Mouse (Mus musculus): Measurements from ENCODE around the gene Hsd11b2. TPM values are rescaled to one million over a fixed set of nuclear protein-coding genes. Genes with fewer than 3 reads are reported as not detected.

The Hsd11b2 gene
- polyA plus RNA-seq, 1 experiment from 2014 or later = 4.1 TPM

DNA sequence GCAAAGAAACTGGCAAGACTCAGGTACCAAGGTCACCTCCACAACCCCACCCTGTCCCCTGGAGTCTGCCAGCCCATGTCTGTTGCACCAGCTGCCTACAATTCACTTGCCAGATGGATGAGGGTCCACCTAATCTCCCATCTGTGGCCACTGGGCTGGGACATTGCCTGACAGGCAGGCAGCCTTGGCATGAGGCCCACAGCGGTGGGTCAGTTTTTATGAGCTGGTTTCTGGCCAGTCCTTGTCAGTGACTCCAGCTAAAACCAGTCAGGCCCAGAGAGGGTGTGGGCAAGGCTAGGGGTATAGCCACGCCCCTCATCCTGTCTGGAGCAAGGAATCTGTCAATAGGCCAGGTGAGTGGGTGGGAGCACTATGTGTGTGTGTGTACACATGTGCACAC lies 8.6 kb downstream of the Hsd11b2 start:
- Histone ChIP-seq H3K36me3 (ENCODE audit: control insufficient read depth, insufficient read depth) (peaks cover 61% of the 10 kb centered on the region), H3K9ac (ENCODE audit: low read depth, low read length) (no peak overlapping the region), H3K27me3 (replicated peaks; ENCODE audit: control insufficient read depth, insufficient read depth, low read length) (no peaks in the 10 kb centered on the region), H3K4me3 (ENCODE audit: low read depth, low read length) (no peak overlapping the region), H3K9me3 (ENCODE audit: control insufficient read depth) (no peaks in the 10 kb centered on the region), H3K27ac (ENCODE audit: low read depth, low read length) (no peak overlapping the region), H3K4me2 (replicated peaks; ENCODE audit: low read depth) (no peak overlapping the region), H3K4me1 (replicated peaks; ENCODE audit: control insufficient read depth, insufficient read depth, low read length) (no peaks in the 10 kb centered on the region)
- WGBS = 71% methylated on average over 2 of the region's 2 CpGs
- no peak for ATAC-seq
- no peak for TF ChIP-seq CTCF (IDR thresholded peaks at IDR 0.05; ENCODE audit: low read depth)

DNA sequence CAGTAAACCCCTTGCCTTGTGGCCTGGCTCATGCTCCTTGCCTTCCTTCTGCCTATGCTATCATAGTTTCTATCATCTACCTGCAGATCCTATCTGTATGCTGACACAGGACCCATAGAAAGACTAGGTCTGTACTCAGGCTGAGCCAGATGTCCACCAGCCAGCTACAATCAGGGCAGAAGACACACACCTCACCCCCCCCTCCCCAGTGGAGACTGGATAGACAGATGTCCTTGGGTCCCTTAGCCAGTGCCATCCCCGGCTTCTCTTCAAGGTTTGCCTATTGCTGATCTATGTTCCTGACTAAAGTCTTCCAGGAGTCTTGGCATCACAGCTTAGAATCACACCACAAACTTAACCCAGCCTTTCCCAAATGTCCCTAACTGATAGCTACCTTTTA lies 9.7 kb downstream of the Hsd11b2 start:
- H3K9me3 ChIP-seq (ENCODE audit: control insufficient read depth) = no peaks in the 10 kb centered on the region
- no peak overlapping the region for H3K4me2 ChIP-seq (replicated peaks; ENCODE audit: low read depth)
- no peaks in the 10 kb centered on the region for H3K4me1 ChIP-seq (replicated peaks; ENCODE audit: control insufficient read depth, insufficient read depth, low read length)
- 95% methylated on average over 1 of the region's 1 CpGs for WGBS
- peaks cover 52% of the 10 kb centered on the region; the same call in 1 of the 2 replicates for H3K36me3 ChIP-seq (ENCODE audit: control insufficient read depth, insufficient read depth)
- ATAC-seq = no peak
- H3K4me3 ChIP-seq (ENCODE audit: low read depth, low read length) = no peak overlapping the region
- no peak overlapping the region; the same call in 1 of the 2 replicates for H3K9ac ChIP-seq (ENCODE audit: low read depth, low read length)
- TF ChIP-seq CTCF (IDR thresholded peaks at IDR 0.05; ENCODE audit: low read depth) = no peak
- no peaks in the 10 kb centered on the region for H3K27me3 ChIP-seq (replicated peaks; ENCODE audit: control insufficient read depth, insufficient read depth, low read length)
- no peak overlapping the region for H3K27ac ChIP-seq (ENCODE audit: low read depth, low read length)

DNA sequence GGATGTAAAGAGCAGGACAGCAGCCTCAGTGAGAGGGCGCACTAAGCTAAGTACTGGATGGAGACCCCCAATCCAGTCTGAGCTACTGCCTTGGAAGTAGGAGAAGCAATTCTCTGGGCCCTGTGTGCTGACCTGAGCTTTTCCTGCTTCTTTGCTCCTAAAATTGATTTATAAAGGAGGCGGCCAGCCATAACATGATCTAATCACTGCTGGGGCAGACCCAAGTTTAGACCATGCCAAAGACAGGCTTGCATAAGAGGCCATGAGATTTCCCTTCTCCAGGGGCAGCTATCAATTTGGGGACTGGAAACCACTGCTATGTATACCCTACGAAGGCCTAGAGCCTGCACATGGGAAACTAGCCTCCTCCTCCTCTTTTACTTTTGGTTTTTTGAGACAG lies 10.7 kb downstream of the Hsd11b2 start:
- H3K4me1 ChIP-seq (replicated peaks; ENCODE audit: control insufficient read depth, insufficient read depth, low read length) = 0 out of 2 replicates have a peak, but pooled peaks cover 3% of the 10 kb centered on the region
- no peak for ATAC-seq
- peaks cover 41% of the 10 kb centered on the region; the same call in 1 of the 2 replicates for H3K36me3 ChIP-seq (ENCODE audit: control insufficient read depth, insufficient read depth)
- no peak overlapping the region for H3K4me2 ChIP-seq (replicated peaks; ENCODE audit: low read depth)
- no peaks in the 10 kb centered on the region for H3K9me3 ChIP-seq (ENCODE audit: control insufficient read depth)
- no peak for TF ChIP-seq CTCF (IDR thresholded peaks at IDR 0.05; ENCODE audit: low read depth)
- no peak overlapping the region for H3K4me3 ChIP-seq (ENCODE audit: low read depth, low read length)
- 88% methylated on average over 3 of the region's 3 CpGs for WGBS
- no peaks in the 10 kb centered on the region for H3K27me3 ChIP-seq (replicated peaks; ENCODE audit: control insufficient read depth, insufficient read depth, low read length)
- H3K27ac ChIP-seq (ENCODE audit: low read depth, low read length) = no peak overlapping the region
- H3K9ac ChIP-seq (ENCODE audit: low read depth, low read length) = no peak overlapping the region

DNA sequence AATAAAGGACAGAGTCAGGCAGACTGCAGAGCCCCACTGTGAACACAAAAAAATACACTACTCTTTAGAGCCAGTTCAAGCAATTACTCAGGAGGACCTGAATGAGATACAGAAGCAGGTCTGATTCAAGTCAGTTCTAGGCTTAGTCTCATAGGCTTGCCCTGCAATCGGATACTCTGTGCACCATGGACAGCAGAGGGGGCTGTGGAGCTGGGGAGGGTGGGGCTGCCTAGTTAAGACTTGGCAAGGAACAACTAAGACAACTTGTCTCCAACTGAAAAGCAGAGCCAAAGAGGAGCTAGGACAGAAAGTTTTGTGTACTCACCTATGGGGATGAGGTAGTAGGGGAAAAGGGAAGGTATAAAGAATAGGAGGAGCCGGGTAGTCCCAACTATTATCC lies 13.2 kb downstream of the Hsd11b2 start:
- 70% methylated on average over 2 of the region's 2 CpGs for WGBS
- H3K4me2 ChIP-seq (replicated peaks; ENCODE audit: low read depth) = no peak overlapping the region
- no peaks in the 10 kb centered on the region for H3K9me3 ChIP-seq (ENCODE audit: control insufficient read depth)
- peak; percentile 77 for TF ChIP-seq CTCF (IDR thresholded peaks at IDR 0.05; ENCODE audit: low read depth)
- ATAC-seq = no peak
- no peak overlapping the region for H3K27ac ChIP-seq (ENCODE audit: low read depth, low read length)
- peaks cover 40% of the 10 kb centered on the region for H3K36me3 ChIP-seq (ENCODE audit: control insufficient read depth, insufficient read depth)
- H3K4me3 ChIP-seq (ENCODE audit: low read depth, low read length) = no peak overlapping the region
- H3K4me1 ChIP-seq (replicated peaks; ENCODE audit: control insufficient read depth, insufficient read depth, low read length) = 0 out of 2 replicates have a peak, but pooled peaks cover 3% of the 10 kb centered on the region
- no peak overlapping the region for H3K9ac ChIP-seq (ENCODE audit: low read depth, low read length)
- H3K27me3 ChIP-seq (replicated peaks; ENCODE audit: control insufficient read depth, insufficient read depth, low read length) = no peaks in the 10 kb centered on the region

DNA sequence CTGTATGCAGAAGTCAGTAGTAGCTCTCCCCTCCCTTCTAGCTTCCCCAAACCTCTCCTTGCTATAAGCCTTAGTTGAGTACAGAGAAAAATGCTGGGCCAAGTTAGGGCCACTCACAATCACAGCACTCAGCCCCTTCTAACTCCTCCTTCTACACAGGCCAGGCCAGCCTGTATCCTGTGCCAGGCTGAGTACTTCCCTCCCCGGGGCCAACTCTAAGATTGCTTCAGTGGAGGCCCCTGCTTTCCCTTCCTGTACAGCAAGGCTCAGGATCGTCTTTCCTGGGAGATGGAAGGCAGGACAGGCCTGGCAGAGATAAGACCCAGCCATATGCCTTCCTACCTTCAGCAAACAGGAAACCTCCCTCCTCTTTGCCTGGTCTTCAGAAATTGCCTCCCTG lies 14.9 kb downstream of the Hsd11b2 start:
- no peak overlapping the region for H3K4me2 ChIP-seq (replicated peaks; ENCODE audit: low read depth)
- peaks cover 51% of the 10 kb centered on the region for H3K36me3 ChIP-seq (ENCODE audit: control insufficient read depth, insufficient read depth)
- 5% methylated on average over 2 of the region's 2 CpGs for whole genome bisulfite sequencing
- peak; percentile 54 for ATAC-seq
- H3K4me3 ChIP-seq (ENCODE audit: low read depth, low read length) = no peak overlapping the region
- H3K9ac ChIP-seq (ENCODE audit: low read depth, low read length) = no peak overlapping the region
- peak overlapping the region; percentile 70 for H3K27ac ChIP-seq (ENCODE audit: low read depth, low read length)
- 0 out of 2 replicates have a peak, but pooled peaks cover 3% of the 10 kb centered on the region for H3K4me1 ChIP-seq (replicated peaks; ENCODE audit: control insufficient read depth, insufficient read depth, low read length)
- H3K9me3 ChIP-seq (ENCODE audit: control insufficient read depth) = no peaks in the 10 kb centered on the region
- H3K27me3 ChIP-seq (replicated peaks; ENCODE audit: control insufficient read depth, insufficient read depth, low read length) = no peaks in the 10 kb centered on the region
- no peak for TF ChIP-seq CTCF (IDR thresholded peaks at IDR 0.05; ENCODE audit: low read depth)

DNA sequence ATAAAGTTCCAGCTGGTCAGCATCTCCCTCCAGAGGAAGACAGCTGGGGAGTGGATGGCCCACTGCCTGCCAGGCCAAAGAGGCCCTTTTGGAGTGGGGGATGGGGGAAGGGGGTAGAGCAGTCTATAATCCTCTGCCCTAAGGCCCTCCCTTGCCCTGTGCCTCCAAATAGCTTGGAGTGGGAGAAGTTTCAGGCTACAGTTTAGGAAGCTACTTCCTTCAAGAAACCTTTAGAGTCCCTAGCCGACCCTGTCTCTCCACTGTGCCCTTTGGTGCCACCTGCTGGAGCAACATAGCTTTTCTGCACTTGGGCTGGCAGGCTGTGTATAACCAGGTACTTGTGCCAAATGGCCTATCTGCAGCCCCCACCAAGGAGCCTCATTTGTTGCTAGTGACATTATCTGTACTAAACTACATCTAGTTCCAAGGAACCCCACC lies 15.4 kb downstream of the Hsd11b2 start:
- H3K4me1 ChIP-seq (replicated peaks; ENCODE audit: control insufficient read depth, insufficient read depth, low read length) = 0 out of 2 replicates have a peak, but pooled peaks cover 3% of the 10 kb centered on the region
- no peak overlapping the region for H3K4me2 ChIP-seq (replicated peaks; ENCODE audit: low read depth)
- peak; percentile 34; the same call in 1 of the 2 replicates for ATAC-seq
- H3K27me3 ChIP-seq (replicated peaks; ENCODE audit: control insufficient read depth, insufficient read depth, low read length) = no peaks in the 10 kb centered on the region
- peaks cover 53% of the 10 kb centered on the region for H3K36me3 ChIP-seq (ENCODE audit: control insufficient read depth, insufficient read depth)
- H3K27ac ChIP-seq (ENCODE audit: low read depth, low read length) = peak overlapping the region; percentile 70; the same call in 1 of the 2 replicates
- no peak overlapping the region for H3K4me3 ChIP-seq (ENCODE audit: low read depth, low read length)
- peak; percentile 91 for TF ChIP-seq CTCF (IDR thresholded peaks at IDR 0.05; ENCODE audit: low read depth)
- no peak overlapping the region for H3K9ac ChIP-seq (ENCODE audit: low read depth, low read length)
- WGBS = 0% methylated on average over 1 of the region's 1 CpGs
- no peaks in the 10 kb centered on the region for H3K9me3 ChIP-seq (ENCODE audit: control insufficient read depth)
